Mouse (Mus musculus) forebrain, embryonic 14.5 days (tissue): ENCODE data around the gene Pla2g2e. TPM values are rescaled to one million over a fixed set of nuclear protein-coding genes. Genes with fewer than 3 reads are reported as not detected.
"Not testable (repeated sequence)": the region's sequence is repeated elsewhere in the genome, so short reads cannot be mapped to it uniquely, and the experiment has no call there.

Source experiments
- ATAC-seq: fragments of 200-750 bp; cut with Nextera tagmentation; 2 replicates; pipeline ENCODE4 v1.8.0; 2017; ENCODE audit warnings: mild to moderate bottlenecking, moderate library complexity
- DNase-seq: peaks from one replicate; pipeline ENCODE4 v3.0.0-alpha.2; 2015; ENCODE audit warnings: low spot score
- H3K27ac ChIP-seq: fragments of 300-500 bp; sonication (generic); 2 replicates; pipeline ENCODE4 v1.5.1; 2014; ENCODE audit warnings: low read depth, mild to moderate bottlenecking, control low read depth, low read length, moderate library complexity
- H3K27me3 ChIP-seq: fragments of 300-500 bp; sonication (generic); replicated peaks from 2 replicates; pipeline ENCODE4 v1.6.1; 2014; ENCODE audit warnings: low read length, control low read depth, mixed read lengths; ENCODE audit not compliant: control insufficient read depth, insufficient read depth
- H3K36me3 ChIP-seq: fragments of 300-500 bp; sonication (generic); 2 replicates; pipeline ENCODE4 v1.6.1; 2014; ENCODE audit warnings: low read length, control low read depth; ENCODE audit not compliant: control insufficient read depth, insufficient read depth
- H3K4me1 ChIP-seq: fragments of 300-500 bp; sonication (generic); 2 replicates; pipeline ENCODE4 v1.6.1; 2014; ENCODE audit warnings: antibody characterized with exemption, low read length, control low read depth; ENCODE audit not compliant: control insufficient read depth, insufficient read depth
- H3K4me2 ChIP-seq: fragments of 300-500 bp; sonication (generic); 2 replicates; pipeline ENCODE4 v1.6.1; 2014; ENCODE audit warnings: mild to moderate bottlenecking, control low read depth, low read length
- H3K4me3 ChIP-seq: fragments of 300-500 bp; sonication (generic); 2 replicates; pipeline ENCODE4 v1.5.1; 2014; ENCODE audit warnings: low read depth, low read length, control low read depth
- H3K9ac ChIP-seq: fragments of 300-500 bp; sonication (generic); 2 replicates; pipeline ENCODE4 v1.6.1; 2014; ENCODE audit warnings: mild to moderate bottlenecking, low read length, control low read depth, moderate library complexity
- H3K9me3 ChIP-seq: fragments of 300-500 bp; sonication (generic); replicated peaks from 2 replicates; pipeline ENCODE4 v1.6.1; 2016; ENCODE audit warnings: low read length, control low read depth, mixed read lengths; ENCODE audit not compliant: control insufficient read depth
- WGBS: fragments of 180-500 bp; shearing (Covaris S2); extraction: QIAGEN DNeasy Blood & Tissue Kit; methylation state at CpG from one replicate; pipeline ENCODE4 v1.1.7; 2014; 5-methylcytosine and 5-hydroxymethylcytosine counted together
- polyA plus RNA-seq: library from polyadenylated mRNA; unstranded; fragments of >200 nt; fragmentation: Nextera tagmentation; extraction: Ambion mirVana; gene quantifications from 2 replicates; pipeline ENCODE4 v1.2.1, GENCODE M21; 2014

Pla2g2e gene
- polyA plus RNA-seq, 1 experiment from 2014 or later, result not detected

DNA sequence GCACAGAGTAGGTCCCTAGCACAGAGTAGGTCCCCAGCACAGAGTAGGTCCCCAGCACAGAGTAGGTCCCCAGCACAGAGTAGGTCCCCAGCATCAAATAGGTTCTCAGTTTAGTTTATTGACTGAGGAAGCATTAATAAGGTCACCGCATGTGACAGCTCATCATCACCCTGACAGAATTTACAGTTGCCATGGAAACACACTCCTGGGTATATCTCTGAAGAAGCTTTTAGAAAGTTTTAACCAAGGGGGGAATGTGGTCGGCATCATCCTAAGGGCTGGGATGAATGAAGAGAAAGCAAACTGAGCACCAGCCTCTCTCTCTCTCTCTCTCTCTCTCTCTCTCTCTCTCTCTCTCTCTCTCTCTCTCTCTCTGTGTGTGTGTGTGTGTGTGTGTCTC lies 2.5 kb upstream of the Pla2g2e start:
- ATAC-seq, H3K4me1 ChIP-seq, H3K4me2 ChIP-seq, H3K9ac ChIP-seq, H3K9me3 ChIP-seq, H3K27me3 ChIP-seq, H3K27ac ChIP-seq, H3K36me3 ChIP-seq, H3K4me3 ChIP-seq: not testable (repeated sequence)
- WGBS, result 77% methylated on average over 2 of the region's 2 CpGs
- peak; percentile 39 for DNase-seq

DNA sequence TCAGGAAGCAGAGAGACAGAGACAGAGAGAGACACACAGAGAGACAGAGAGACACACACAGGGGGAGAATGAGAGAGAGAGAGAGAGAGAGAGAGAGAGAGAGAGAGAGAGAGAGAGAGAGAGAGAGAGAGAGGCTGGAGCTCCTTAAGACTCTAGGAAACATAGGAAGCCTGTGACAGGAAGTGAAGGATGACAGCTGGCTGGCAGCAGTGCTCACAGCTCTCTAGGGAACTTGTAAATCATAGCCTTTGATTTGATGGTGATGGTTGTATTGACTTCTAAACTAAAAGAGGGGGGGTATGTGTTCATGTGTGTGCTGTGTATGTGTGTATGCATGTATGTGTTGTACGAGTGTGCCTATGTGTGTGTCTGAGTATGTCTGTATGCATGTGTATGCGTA lies 1.8 kb upstream of the Pla2g2e start:
- WGBS, result 95% methylated on average over 2 of the region's 2 CpGs
- no peak for DNase-seq
- Histone ChIP-seq H3K27ac (no peak overlapping the region), H3K9me3 (no peaks in the 10 kb centered on the region), H3K36me3 (no peaks in the 10 kb centered on the region), H3K4me1 (no peaks in the 10 kb centered on the region), H3K9ac (no peak overlapping the region), H3K27me3 (no peaks in the 10 kb centered on the region), H3K4me2 (no peak overlapping the region), H3K4me3 (no peak overlapping the region)
- ATAC-seq, result no peak

DNA sequence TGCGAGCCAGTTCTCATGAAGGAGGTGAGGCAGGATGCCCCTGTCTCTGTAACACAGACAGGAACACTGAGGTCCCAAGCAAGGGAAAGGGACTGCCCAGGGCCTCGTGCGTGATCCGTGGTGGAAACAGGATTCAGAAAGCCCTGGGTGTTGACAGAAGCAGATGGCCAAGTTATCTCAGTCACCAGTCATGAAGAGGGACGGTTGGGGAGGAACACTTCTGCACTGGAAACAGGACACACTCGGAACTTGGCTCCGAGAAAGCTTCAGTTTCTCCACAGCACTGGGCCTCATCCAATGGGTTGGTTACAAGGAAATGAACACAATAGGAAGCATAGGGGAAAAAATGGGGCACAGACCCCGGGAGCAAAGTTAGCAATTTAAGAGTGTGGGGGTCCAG lies 1.0 kb downstream of the Pla2g2e start:
- no peak overlapping the region for H3K27ac ChIP-seq
- ATAC-seq (no peak), DNase-seq (no peak)
- WGBS, result 77% methylated on average over 8 of the region's 8 CpGs
- no peak overlapping the region for H3K4me2 ChIP-seq
- H3K27me3 ChIP-seq, result no peaks in the 10 kb centered on the region
- no peak overlapping the region for H3K9ac ChIP-seq
- no peaks in the 10 kb centered on the region for H3K4me1 ChIP-seq
- H3K9me3 ChIP-seq, result no peaks in the 10 kb centered on the region
- no peaks in the 10 kb centered on the region for H3K36me3 ChIP-seq
- no peak overlapping the region for H3K4me3 ChIP-seq

DNA sequence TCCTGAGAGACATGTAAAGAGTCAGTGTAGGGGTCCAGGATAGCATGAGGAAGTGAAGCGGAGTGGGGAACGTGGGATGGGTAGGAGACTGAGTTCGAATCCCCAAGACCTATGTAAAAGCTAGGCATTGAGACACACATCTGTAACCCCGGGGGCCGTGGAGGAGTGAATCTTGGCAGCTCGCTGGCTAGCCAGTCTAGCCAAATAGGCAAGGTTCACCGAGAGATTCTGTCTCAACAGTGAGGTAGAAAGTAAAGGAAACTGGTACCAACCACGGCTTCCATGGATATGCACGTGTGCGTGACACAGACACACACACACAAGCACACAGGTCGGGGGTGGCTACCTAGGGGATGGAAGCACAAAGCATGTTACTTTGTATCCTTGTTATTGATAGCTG lies 2.1 kb downstream of the Pla2g2e start:
- Histone ChIP-seq H3K4me3 (no peak overlapping the region), H3K9me3 (no peaks in the 10 kb centered on the region), H3K27ac (no peak overlapping the region), H3K4me1 (no peaks in the 10 kb centered on the region), H3K27me3 (no peaks in the 10 kb centered on the region), H3K36me3 (no peaks in the 10 kb centered on the region), H3K9ac (no peak overlapping the region), H3K4me2 (no peak overlapping the region)
- ATAC-seq (no peak), DNase-seq (no peak)
- 89% methylated on average over 11 of the region's 11 CpGs for WGBS

DNA sequence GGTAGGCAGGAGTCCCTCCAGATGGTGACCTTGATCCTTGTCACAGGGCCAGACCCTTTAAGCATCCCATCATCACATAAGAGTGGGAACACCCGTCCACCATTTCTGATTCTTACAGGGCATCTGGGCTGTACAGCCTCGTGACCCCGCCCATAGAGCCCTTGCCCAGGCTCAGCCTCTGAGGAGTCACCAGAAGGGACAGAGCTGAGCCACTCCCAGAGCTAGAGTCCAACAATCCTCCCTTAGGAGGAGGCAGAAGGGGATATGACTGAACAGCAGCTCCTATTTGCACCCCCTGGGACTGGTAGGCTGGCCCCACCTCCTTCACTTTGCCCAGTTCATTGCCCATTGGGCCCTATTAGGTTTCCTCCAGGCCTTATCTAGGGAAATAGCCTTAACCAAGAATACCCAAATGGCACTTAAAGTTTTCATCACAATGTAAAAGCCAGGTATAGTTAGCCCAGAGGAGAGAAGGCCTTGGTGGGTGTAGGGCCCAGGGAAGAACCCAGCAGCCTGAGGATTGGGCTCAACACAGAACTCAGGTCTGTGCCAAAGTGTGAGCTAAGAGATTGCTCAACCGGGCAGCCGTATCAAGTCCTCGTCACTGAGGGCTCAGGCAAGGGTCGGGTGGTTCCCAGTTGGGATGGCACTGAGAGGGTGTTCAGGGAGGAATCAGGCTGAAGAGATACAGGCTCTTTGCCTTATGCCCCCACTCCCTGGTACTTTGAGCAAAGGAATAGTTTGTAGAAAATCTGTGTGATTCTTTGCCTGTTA lies 3.3 kb downstream of the Pla2g2e start:
- WGBS, result 82% methylated on average over 7 of the region's 7 CpGs
- Histone ChIP-seq H3K9me3 (no peaks in the 10 kb centered on the region), H3K4me3 (no peak overlapping the region), H3K9ac (no peak overlapping the region), H3K27ac (no peak overlapping the region), H3K27me3 (no peaks in the 10 kb centered on the region), H3K4me2 (no peak overlapping the region), H3K4me1 (no peaks in the 10 kb centered on the region), H3K36me3 (no peaks in the 10 kb centered on the region)
- DNase-seq (no peak), ATAC-seq (no peak)

GRCm38 (mm10) chr4:138882179-138882578 lies 4.4 kb downstream of the Pla2g2e start:
- WGBS, result 7% methylated on average over 14 of the region's 16 CpGs
- Histone ChIP-seq H3K36me3 (no peaks in the 10 kb centered on the region), H3K27ac (no peak overlapping the region), H3K4me2 (peak overlapping the region; percentile 33), H3K27me3 (no peaks in the 10 kb centered on the region), H3K9me3 (no peaks in the 10 kb centered on the region), H3K4me1 (no peaks in the 10 kb centered on the region), H3K9ac (no peak overlapping the region; the same call in 1 of the 2 replicates), H3K4me3 (no peak overlapping the region)
- peak; percentile 18; the same call in 1 of the 2 replicates for ATAC-seq
- peak; percentile 52 for DNase-seq

GRCm38 (mm10) chr4:138884261-138884660 lies 6.5 kb downstream of the Pla2g2e start:
- Histone ChIP-seq H3K27ac (no peak overlapping the region), H3K4me3 (no peak overlapping the region), H3K36me3 (no peaks in the 10 kb centered on the region), H3K9me3 (no peaks in the 10 kb centered on the region), H3K9ac (no peak overlapping the region), H3K4me2 (no peak overlapping the region), H3K4me1 (no peaks in the 10 kb centered on the region), H3K27me3 (no peaks in the 10 kb centered on the region)
- whole genome bisulfite sequencing, result 17% methylated on average over 6 of the region's 6 CpGs
- peak; percentile 37; the same call in 1 of the 2 replicates for ATAC-seq
- peak; percentile 81 for DNase-seq

DNA sequence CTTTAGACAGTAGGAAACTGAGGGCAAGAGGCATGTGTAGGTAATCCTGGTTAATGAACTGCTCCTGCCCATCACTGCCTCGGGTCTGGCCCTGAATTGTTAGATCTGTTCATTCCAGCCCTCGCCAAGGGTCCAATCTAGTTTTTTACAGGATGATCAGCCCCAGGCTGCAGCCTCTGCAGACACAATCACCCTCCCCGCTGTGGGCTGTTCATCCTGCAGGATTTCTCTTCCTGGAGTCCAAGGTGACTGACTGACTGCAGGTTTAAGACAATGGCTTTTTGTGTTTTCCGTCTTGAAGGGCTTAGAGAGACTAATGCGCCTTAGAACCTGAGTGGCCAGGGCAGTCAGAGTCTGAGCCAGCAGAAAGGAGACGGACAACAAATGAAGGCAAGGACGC lies 11.4 kb downstream of the Pla2g2e start:
- no peaks in the 10 kb centered on the region for H3K27me3 ChIP-seq
- H3K27ac ChIP-seq, result peak overlapping the region; percentile 9; the same call in 1 of the 2 replicates
- H3K9ac ChIP-seq, result no peak overlapping the region
- H3K4me2 ChIP-seq, result no peak overlapping the region
- peaks cover 13% of the 10 kb centered on the region for H3K36me3 ChIP-seq
- no peaks in the 10 kb centered on the region for H3K4me1 ChIP-seq
- no peak for DNase-seq
- no peak for ATAC-seq
- H3K4me3 ChIP-seq, result no peak overlapping the region
- WGBS, result 32% methylated on average over 7 of the region's 7 CpGs
- no peaks in the 10 kb centered on the region for H3K9me3 ChIP-seq

DNA sequence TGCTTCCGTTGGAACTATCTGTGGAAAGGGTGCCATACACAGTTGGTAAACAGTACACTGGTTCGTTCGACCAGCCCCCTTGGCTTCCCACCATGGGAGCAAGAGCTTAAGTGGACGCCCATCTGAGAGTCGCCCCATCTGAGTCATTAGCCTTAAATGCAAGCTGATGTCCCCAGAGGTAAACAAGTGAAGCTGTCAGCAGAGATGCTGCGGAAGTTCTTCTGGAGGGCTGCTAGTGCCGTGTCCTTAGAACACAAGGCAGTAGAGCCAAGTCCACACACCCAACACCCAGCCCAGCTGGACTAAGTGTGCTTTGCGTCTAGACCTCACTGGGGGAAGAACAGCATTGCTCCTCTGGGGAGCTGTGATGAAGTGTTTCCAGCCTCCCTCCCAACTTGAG lies 11.9 kb downstream of the Pla2g2e start:
- H3K36me3 ChIP-seq, result peaks cover 18% of the 10 kb centered on the region
- no peak overlapping the region for H3K9ac ChIP-seq
- H3K4me1 ChIP-seq, result no peaks in the 10 kb centered on the region
- DNase-seq, result no peak
- ATAC-seq, result no peak
- no peaks in the 10 kb centered on the region for H3K9me3 ChIP-seq
- no peak overlapping the region for H3K4me3 ChIP-seq
- no peak overlapping the region for H3K27ac ChIP-seq
- 77% methylated on average over 8 of the region's 8 CpGs for WGBS
- no peaks in the 10 kb centered on the region for H3K27me3 ChIP-seq
- no peak overlapping the region for H3K4me2 ChIP-seq
